Mouse (Mus musculus) liver, postnatal 0 days (tissue): ENCODE results near the gene Ddx1.

ENCODE experiments used
- CTCF ChIP-seq: sonication (generic); IDR thresholded peaks from 2 replicates; pipeline ENCODE4 v1.5.1; 2016; ENCODE audit warnings: antibody characterized with exemption, low read depth
- EP300 ChIP-seq: IDR thresholded peaks from 2 replicates; pipeline ENCODE4 v1.6.1; 2016; ENCODE audit warnings: antibody characterized with exemption, low read depth, mild to moderate bottlenecking

GRCm38 (mm10) chr12:13255068-13255467 is 6.1 kb upstream of the Ddx1 start:
- TF ChIP-seq CTCF, result no peak
- no peak for TF ChIP-seq EP300
